Mouse (Mus musculus) megakaryocyte progenitor cell, adult 5-6 weeks (primary cell): ENCODE results near the gene H3f3a. TPM values are rescaled to one million over a fixed set of nuclear protein-coding genes. Genes with fewer than 3 reads are reported as not detected.
A peak's percentile ranks its signal among the peaks of the same experiment; 100 is the strongest.

Source experiments
- ATAC-seq: replicated peaks from 2 replicates; pipeline ENCODE4 v1.8.0; 2016; ENCODE audit warnings: mild to moderate bottlenecking, moderate TSS enrichment, inconsistent platforms; ENCODE audit not compliant: poor library complexity
- total RNA-seq, 2 experiments: library from RNA; stranded (forward) in 1 of 2; stranded (reverse) in 1 of 2; fragments of 157-497, 149-512 nt in 1 of 2; fragments of 200-1000 nt in 1 of 2; gene quantifications; 2 replicates each; pipeline versions ENCODE4 v1.2.3 to v1.2.4; 2015 to 2017

The H3f3a gene
- total RNA-seq, 2 experiments from 2014 or later, result 1,724 to 1,870 TPM

DNA sequence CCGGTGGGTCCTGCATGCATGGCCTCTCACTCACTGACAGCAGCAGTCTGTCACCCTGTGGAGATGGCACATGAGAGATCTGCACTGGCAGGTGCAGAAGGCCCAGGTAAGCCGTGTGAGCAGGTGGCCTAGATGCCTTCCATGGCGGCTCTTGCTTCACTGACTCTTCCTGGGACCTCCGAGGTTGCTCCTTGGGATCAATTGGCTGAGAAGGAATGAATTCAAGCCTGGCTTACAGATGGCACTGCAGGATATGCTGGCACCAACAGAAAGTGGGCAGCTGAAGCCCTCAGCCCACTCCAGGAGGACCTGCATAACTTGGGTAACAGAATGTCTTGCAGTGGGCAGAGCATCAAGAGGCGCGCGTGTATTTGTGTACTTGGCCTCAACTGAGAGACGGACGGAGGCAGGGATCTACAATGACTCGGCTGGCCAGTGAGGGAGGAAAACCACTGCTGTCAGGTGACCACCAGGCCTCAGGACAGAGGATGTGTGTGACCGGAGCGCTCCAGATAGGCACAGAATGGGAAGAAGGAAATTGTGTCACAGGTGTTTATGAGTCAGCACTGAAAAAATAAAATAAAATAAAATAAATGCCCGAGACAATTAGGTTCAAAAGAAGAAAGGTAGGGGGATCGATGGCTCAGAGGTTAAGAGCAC is 21.8 kb downstream of the H3f3a start:
- ATAC-seq, result no peak; the same call in 1 of the 2 replicates

DNA sequence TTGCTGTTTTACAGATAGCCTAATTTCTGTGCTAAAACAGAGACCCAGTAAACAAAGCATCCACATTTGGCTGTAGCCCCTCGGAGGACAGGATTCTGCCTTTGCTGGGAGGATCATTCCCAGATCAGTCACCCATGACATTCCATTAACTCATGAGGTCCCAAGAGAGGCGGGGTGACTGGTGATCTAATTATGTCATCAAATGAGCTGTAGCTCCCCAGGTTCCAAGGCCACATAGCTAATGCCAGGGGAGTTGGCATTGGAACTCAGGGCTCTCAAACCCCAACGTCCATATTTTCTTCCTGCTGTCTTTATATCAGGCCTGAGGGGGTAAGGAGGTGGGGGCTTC is 30.2 kb downstream of the H3f3a start:
- no peak for ATAC-seq

DNA sequence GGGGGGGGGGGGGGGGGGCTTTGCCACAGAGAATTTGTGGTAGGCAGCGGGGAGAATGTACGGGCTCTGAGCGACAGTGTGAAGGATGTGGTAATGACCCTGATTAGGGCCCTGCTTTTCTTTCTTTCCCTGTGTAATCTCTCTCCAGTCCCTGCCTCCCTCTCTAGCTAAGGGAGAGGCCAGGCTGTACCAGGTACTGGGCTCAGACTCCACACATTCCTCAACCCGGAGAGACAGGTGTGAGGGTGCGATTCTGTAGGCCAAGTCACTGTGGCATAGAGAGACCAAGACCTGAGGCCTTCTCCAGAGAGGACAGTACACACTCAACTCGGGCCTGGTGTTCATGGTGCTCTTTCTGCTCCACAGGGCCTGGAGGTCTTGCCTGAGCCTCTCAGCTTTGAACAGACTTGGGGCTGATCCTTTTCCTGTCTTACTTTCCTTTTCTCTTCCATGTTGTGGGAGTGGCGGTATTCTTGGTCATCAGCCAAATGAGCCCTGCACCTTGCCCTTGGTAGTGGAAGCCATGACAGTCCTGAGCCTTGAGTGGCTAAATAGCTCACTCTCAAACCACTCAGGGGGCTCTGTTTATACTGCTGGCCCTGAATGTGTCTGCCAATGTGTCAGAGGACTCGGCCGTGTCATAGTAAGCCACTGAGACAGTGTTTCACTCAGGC is 30.7 kb downstream of the H3f3a start:
- ATAC-seq, result no peak

DNA sequence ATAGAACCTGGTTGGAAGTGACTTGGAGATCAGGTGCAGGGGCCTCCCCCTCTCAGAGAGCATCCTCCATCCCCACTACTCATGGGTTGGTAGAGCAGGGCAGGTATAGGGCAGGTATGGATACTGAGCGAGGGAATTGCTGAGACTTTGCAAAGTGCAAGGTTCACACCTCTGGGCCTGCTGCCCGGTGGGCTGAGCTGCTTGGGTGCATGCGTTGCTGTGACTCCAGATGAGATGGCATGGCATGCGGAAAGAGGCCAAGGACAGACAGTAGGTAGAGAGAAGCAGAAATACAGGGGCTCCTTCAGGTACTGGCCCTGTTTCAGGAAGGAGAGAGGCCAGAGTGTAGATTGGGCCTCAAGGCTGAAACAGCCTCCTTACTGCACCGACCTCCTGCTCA is 32.5 kb downstream of the H3f3a start:
- no peak for ATAC-seq

DNA sequence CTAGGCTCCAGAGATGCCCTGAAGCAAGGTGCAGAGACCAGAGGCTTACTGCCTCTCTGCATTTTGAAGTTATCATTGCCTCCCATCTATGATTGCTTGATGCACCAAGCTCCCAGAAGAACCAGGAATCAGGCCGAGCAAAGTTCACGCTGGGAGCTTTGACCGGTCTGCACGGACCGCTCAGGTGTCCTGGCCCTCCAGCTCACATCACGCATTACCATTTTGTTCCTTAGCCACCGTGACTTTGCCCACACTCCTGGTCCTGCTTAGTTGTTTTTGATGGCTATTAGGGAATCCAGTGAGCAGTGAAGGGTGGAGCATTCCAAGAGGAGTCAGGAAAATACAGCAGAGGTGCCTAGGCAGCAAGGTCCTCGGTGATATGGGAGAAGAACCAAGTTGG is 33.5 kb downstream of the H3f3a start:
- ATAC-seq, result no peak

DNA sequence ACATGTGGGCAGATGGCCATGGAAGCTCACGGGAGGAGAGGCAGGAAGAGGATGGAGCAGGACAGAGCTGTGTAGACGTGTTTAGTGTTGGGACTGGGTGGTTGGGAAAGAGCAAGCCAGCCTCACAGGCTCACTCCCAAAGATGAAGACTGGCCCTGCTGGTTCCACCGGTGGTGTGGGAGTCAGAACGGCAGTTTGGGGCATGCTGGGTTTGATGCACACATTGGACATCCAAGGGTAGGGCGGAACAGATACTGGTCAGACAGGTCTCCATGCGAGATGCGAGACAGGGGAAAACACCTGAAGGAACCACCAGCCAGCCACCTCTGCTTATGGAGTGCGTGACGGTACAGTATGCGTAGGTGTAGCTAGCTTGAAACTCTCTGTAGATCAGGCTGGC is 34.8 kb downstream of the H3f3a start:
- no peak for ATAC-seq

DNA sequence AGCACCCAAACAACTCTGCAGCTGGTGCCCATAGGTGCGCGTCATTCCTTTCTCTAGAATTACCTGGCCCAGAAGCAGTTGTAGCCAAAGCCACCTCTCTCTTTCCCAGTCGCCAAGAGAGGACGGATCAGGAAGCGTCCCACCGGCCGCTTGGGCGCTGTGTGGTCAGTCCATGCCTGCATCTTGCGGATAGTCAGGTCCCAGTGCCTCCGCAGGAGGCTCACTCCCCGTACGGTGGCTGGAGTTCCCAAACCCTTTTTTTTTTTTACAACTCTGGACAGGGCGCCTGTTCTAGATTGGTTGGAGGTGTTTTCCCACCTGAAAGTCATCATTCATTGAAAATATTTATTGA is 35.4 kb downstream of the H3f3a start:
- ATAC-seq, result peak; percentile 18

DNA sequence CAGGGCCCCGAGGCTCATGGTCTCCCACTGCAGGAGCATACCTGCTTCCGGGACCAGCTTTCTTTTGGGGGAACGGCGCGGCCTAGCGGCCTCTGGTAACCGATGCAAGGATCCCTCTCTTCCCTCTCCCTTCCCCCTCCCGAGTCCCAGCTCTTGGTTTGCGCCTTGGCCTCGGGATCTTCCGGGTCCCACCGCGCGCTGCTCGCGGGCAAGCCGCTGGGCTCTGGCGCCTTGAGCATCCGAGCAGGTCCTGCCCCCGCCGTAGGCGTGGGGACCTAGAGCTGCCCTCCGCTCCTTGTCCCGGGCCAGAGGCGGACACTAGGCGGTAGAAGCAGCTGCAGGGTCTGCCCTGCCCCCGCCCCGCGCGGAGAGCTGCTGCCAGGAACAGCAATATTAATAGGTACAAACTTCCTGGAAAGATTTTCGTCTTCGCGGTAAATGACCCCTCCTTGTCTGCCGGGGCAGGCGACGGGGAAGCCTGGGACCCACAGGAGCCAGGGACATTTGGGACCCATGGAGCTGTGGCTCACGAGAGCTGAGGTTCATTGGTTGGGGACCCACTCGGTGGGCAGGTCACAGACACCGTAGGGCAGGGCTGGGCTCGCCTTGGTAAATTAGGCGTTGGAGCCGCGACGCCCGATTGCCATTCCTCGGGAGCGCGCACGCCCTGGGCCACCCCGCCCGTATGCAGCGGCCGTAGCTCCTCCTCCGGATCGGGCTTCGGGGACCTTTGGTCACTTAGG is 35.9 kb downstream of the H3f3a start:
- peak; percentile 78 for ATAC-seq

DNA sequence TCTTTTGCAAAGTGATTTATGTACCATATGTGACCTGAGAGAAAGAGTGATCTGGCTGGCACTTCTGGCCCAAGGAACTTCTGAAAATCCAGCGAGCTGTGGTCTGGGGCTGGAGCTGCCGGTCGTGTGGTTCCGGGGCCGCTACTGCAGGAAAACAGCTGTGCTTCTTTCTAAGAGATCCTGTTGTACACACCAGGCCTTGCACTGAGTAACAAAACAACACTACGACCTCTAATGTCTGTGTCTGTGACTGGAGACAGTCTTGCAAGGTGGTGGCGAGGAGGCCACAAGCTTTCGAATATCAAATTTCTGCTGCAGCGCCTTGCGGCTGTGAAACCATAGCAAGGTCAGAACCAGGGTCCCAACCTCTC is 36.5 kb downstream of the H3f3a start:
- peak; percentile 15 for ATAC-seq

DNA sequence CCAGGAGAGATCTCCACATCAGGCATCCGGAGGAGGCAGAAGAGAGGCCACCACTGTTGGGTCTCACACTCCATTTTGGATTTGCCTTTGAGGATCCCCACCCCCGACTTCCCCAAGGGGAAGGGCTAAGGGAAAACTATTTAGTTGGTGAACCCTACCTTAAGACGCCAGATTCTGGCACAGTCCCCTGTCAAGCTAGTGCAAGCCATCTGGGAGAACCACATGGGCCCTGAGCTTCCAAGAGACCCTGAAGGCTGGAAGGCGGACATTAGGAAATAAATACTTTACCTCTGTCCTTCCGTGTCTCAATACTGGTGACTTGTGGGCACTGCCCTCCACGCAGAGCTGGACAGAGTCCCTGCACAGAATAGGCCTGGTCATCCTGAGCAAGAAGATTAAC is 37.2 kb downstream of the H3f3a start:
- ATAC-seq, result no peak

DNA sequence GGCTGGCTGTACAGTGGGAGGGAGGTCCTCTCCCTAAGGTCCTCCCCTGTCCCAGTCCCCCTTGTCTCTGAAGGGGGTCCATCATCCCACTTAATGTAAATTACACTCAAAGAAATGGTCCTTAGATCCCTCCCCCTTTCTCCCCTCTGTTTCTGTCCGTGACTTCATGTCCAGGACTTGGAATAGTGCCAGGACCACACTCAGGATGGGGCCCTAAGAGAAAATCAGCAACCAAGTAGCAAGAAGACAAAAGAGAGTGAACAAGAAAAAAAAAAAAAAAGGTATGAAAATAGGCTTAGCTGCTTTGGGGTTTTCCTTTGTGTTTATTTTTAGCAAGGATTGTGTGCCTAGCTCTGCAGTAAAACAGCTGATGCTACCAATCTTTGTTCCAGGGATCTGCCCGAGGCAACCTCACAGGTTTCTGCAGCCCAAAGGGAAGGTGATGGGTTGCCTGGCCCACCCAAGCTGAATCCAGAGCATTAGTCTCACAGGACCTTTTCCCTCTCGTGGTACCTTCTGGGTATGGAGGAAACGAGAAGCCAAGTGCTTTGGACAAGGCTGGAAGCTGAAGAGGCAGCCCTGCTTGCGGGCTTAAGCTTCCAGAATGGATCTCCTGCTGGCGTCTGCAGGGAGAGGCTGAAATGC is 37.8 kb downstream of the H3f3a start:
- ATAC-seq, result no peak

DNA sequence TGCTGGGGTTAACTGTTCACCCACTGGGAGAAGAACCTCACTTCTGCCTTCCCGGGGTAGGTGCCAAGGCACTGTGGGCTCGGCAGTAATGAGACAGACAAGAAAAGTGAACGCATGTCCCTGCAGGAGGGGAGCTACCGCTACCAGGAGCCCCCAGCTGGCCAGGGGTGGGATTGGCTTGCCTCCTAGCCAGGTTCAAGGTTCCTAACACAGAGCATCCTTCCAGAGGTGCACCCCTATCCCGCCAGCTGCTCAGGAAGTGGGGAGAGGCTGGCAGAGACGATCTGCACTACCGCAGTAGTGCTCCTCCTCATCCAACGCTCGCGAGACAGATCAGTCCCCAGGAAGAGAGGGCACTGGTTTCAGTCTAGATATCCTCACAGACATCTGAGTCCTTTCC is 38.4 kb downstream of the H3f3a start:
- ATAC-seq, result no peak

DNA sequence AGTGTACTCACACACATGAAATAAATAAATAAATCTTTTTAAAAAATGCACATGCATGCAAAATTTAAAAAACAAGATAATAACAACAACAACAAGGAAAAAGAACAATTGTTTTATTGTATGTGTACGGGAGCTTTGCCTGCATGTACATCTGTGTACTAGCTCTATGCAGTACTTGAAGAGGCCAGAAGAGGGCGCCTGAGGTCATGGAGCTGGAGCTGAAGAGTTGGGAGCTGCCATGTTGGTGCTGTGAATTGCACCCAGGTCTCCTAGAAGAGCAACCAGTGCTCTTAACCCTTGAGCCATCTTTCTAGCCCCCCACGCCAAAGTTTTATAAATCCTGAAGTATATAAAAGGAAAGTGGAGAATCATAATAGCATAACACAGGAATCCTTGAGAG is 39.1 kb downstream of the H3f3a start:
- 0 out of 2 replicates have a peak, but pooled peaks have one; percentile 22 for ATAC-seq

DNA sequence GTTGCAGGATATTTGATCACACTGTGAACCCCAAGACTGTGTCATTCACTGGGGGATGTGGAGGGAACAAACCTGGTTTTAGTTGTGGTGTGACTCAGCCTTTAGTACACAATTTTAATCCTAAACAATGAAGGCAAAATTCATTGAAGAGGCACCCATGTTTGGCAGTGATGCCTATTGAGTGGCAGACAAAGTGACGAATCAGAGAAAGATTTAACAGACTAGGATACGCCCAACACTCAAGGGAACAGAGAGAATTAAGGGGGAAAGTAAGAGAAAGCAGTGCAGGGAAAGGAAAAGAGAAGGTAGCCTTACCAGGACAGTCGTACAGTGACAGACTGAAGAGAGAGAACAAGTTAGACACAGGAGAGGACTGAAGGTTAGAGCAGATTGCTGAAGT is 41.5 kb downstream of the H3f3a start:
- no peak for ATAC-seq

DNA sequence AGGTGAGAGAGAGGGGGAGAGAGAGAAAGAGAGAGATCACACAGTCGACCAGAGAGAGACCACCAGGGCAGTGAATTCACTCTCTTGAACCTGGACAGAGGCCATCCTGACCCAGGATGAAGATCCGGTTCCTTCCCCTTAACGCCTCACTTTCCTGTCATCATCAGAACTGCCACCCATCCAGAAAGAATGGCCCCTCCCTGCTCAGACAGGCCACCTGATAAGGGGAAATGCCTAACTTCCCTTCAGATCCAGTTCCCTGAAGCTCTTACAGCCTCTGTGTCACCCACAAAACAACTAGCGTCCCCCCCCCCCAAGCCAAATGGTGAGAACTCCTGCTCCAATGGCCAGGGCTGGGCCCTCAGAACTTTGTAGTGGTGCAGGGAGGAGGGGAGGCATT is 42.0 kb downstream of the H3f3a start:
- peak; percentile 43 for ATAC-seq

DNA sequence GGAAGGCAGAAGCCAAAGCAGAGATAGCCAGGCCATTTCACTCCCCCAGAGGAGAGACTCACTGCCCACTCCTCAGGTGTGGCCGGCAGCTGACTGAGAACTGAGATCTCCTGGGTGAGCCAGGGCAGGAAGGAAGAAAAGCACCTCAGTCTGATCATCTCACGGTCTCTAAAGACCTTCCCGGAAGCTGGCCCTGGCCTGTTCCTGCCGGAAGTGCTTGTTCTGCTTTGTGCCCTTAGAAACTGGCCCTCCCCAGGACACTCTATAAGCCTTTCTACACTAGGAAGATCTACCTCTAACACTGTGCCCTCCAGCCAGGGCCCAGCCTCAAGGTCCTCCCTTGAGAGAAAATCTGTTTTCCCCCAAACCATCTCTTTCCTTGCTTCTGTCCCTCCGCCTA is 42.4 kb downstream of the H3f3a start:
- no peak for ATAC-seq

DNA sequence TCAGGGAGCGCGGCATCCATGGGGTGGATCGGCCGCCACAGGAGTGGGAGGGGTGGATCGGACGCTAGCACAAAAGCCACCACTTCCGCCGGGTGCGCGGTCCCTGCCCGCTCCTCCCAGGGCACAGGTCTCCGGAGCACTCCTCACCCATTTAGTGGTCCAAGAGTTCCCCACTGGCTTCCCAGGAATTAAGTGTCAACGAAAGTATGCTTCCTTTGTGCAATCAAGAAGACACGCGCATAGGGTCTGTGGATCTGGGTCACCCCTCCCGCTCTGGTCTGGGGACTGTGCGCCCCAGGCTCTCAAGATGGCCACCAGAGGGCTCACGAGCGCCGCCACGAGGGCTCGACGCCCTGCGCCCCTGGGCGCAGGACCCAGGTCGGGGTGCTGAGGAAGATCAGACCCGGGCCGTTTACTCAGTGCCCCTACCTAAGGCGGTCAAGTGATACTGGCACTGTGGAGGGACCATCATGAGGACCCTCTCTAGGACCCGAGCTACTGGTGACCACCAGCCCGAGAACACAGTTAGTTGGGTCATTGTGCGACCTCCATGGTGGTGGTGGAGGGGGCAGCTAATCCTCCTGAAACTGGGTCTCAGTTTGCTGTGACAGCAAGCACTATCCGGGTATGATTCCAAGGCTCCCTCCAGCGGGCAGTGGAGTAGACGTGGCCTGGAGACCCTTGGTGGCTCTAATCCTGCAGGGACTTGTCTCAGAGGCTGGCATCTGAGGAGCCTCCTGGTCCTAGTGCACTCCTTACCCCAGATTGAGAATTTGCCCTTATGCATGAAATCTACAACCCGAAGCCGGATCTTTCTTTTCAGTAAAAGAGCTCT is 45.2 kb downstream of the H3f3a start:
- ATAC-seq, result peak; percentile 73

DNA sequence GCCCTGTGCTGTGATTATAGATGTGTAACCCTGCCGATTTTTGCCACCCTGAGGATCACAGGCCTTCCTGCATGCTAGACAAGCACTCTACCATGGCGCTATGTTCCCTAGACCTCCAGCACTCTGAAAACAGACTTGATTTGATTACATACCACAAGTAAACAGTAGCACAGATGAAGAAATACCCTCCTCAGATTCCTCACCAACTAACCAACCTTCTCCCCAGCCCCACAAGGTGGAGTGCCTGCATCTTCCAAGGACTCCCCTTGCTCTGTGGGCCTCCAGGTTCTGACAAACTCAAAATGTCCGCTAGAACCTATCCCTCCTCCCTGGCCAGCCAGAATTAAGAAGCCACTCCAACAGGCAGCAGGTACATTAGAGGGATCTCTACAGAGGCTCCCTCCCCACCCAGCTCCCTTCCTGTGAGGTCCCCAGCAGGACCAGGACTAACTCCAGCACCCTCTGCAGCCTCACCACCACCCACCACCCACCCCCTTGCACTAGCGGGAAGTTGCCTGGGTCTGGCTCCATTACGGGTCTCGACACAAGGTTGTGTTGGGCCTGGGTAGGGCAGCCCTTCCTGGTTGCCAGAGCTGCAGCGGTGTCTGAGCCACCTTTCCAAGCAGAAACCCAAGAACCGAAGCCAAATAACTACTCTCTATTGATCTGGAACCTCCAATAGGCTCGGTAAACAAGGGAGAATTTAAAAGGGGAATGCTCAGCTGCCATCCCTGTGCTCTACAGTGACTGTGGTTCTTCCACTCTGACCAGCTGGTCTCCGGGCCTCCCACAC is 46.0 kb downstream of the H3f3a start:
- no peak; the same call in 1 of the 2 replicates for ATAC-seq

DNA sequence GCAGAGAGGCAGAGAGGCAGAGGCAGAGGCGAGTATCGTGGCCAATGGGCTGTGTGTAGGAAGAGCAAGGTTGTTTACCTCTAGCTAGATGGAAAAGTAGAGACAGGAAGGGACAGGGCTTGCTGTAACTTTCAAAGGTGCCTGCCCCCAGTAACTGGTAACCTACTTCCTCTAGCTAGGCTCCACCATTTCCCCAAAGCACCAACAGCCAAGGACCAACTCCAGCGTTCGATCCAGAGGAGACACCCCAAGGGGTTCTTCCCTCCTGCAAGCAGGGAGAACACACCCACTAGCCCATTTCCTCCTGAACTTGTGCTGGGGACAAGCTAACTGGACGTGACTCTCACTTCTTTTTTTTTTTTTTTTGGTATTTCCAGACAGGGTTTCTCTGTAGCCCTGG is 47.2 kb downstream of the H3f3a start:
- ATAC-seq, result peak; percentile 9

DNA sequence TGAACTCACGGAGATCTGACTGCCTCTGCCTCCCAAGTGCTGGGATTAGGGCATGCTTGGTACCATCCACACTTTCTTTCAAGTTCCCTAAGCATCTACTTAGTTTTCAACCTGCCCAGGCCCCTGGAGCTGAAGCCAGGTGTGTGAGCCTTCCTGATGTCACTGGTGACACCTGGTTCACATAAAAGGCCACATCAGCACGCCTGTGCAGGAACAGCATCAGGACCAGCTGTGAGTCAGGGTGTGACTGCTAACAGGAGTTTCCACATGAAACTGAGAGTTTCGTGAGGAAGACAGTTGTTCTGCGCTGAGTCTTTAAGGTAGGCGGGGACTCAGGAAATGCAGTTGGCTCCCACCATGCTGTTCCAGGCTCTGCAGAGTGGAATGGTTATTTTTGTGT is 48.4 kb downstream of the H3f3a start:
- no peak for ATAC-seq
